Mouse (Mus musculus) T-helper 2 cell (primary cell): ENCODE results near the gene Gys2.

Experiments
- in situ Hi-C: fragments of 300-600 bp; cut with MboI, MseI; formaldehyde crosslinking; loops from one replicate; pipeline ENCODE4 v1.15.1; 2025; ENCODE audit warnings: high pct_unique_total_duplicates

The Gys2 gene

GRCm38 (mm10) chr6:142378576-142379330, 94.2 kb downstream of the Gys2 start:
- in situ Hi-C loops: loop anchor here (5.0 kb wide), 1 partner anchor 34 kb away; the partner anchor contains the start of gene Spx

- in situ Hi-C loops: loop anchor here (5.0 kb wide), 1 partner anchor 35 kb away; the partner anchor contains the start of gene Spx
Observed at GRCm38 (mm10) chr6:142377081-142377480, 95.8 kb downstream of the Gys2 start.
